Mouse (Mus musculus) ovary, postnatal 10 days (tissue): Measurements from ENCODE around the gene Olfr801.

Experiments used
- DNase-seq: peaks from one replicate; pipeline ENCODE4 v3.0.0; 2022; ENCODE audit warnings: low spot score

Gene Olfr801

DNA sequence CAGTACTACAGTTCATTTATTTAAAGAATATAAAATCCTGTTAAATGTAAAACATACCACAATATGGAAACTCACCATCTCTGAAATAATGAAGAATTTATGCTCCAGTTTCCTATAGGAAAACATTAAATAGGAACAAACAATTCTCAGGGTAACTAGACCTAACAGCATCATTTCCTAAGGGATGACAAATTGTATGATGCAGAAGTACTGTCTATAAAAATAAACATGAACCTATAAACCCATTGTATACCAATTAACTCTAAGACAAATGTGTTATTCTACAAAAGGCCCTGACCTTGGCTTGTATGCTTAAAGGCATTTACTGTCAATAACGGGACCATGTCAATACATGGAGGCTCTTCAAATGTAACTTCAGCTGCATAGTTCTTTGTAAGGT, at the start of gene Olfr801:
Gene Olfr801, minus strand, starts transcription at position 101 of the 400 bp plus-strand sequence.
- DNase-seq = no peak

DNA sequence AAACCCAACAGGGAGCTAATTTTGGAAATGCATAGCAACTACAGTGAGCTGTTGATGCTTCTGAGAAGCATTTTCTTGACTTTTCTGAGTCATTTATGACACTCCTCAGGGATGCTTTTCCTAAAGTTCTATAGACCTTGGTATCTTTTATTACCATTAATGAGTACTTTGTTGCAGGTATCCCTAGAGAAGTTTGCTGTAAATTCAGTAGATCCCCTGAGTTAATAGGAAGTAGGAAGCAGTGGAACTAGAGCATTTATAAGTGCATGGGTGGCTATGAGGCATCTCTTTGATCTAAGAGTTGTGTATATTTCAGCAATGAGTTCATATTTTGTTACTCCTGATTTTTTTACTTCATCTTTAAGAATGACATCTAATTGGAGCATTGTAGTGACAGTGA, 29.2 kb upstream of the Olfr801 start, which contains the start of gene Olfr804:
Gene Olfr804, plus strand, starts transcription at position 301 of the 400 bp plus-strand sequence.
- no peak for DNase-seq

GRCm38 (mm10) chr10:129694186-129694585, 20.5 kb upstream of the Olfr801 start, which contains the start of gene Olfr803:
TSS of gene Olfr803 (minus strand) at chr10:129694286.
- DNase-seq = no peak

GRCm38 (mm10) chr10:129688069-129688468, 14.4 kb upstream of the Olfr801 start, which contains the start of gene Olfr802:
TSS of gene Olfr802 (minus strand) at chr10:129688169.
- DNase-seq = no peak

GRCm38 (mm10) chr10:129657394-129657793, 16.3 kb downstream of the Olfr801 start, which contains the start of gene Olfr800:
TSS of gene Olfr800 (plus strand) at chr10:129657694.
- DNase-seq = no peak

GRCm38 (mm10) chr10:129651763-129652162, 21.9 kb downstream of the Olfr801 start:
- no peak for DNase-seq

GRCm38 (mm10) chr10:129637184-129637583, 36.5 kb downstream of the Olfr801 start, which contains the start of gene Olfr799:
TSS of gene Olfr799 (plus strand) at chr10:129637484.
- no peak for DNase-seq

GRCm38 (mm10) chr10:129627834-129628233, 45.8 kb downstream of the Olfr801 start, which contains the start of gene Olfr798:
TSS of gene Olfr798 (minus strand) at chr10:129627934.
- DNase-seq = no peak

DNA sequence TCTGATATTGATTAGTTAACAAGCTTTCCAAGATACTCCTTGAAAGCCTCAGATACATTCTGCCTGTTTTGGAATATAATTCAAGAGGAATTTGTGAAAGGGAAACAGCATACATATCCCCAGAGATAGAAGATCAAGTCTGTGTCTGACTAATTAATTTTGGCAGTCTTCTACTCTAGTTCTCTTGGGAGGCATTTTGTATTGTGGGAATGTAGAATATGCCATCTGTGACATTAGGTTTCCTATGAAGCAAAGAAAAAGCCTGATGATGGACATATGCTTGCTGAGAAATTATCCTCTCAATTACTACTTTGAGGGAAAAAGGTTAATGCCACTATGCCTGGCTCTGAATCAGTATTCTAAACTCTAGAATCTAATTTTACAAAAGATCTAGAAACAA, 50.4 kb downstream of the Olfr801 start:
- no peak for DNase-seq

- DNase-seq = no peak
Measured at GRCm38 (mm10) chr10:129621724-129622123, 51.9 kb downstream of the Olfr801 start.
